Mouse (Mus musculus): ENCODE data around the gene Shc2.

- TF ChIP-seq CTCF (IDR thresholded peaks at IDR 0.05; ENCODE audit: borderline replicate concordance, extremely low read depth, insufficient read depth, insufficient read length) (no peak), POLR2A (IDR thresholded peaks at IDR 0.05; ENCODE audit: borderline replicate concordance, extremely low read depth, insufficient read depth, insufficient read length, poor library complexity, severe bottlenecking) (no peak)
Observed at GRCm38 (mm10) chr10:79628377-79628776, 9.3 kb downstream of the Shc2 start.
